Mouse (Mus musculus): ENCODE results near the gene Parp12.

- TF ChIP-seq HCFC1 (IDR thresholded peaks at IDR 0.05; ENCODE audit: borderline replicate concordance, insufficient read depth, low read length): no peak
- no peak for TF ChIP-seq ZNF384 (IDR thresholded peaks at IDR 0.05; ENCODE audit: low read depth, low read length)
Measured at GRCm38 (mm10) chr6:39131480-39131879, 13.3 kb upstream of the Parp12 start.

Data from ES-E14 (cell line).